Mouse (Mus musculus): ENCODE results near the gene Trim80.

DNA sequence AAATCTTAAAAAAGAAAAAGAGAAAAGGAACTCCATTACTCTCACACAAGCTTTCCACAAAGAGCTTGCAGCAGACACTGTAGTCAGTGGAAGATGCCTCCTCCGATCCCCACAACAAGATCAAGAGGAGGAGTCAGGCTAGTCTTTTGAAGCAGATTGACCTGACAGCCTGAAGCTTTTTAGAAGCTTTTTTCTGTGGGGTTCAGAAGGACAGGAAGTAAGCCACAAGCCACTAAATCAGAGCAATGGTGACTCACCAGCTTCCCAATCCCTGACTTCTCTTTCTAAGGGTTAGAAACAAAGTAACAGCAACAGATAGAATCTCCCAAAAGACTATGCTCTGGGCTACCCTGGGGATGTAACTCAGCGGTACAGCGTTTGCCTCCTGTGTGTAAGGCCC lies 1.0 kb upstream of the Trim80 start:
- TF ChIP-seq CTCF (IDR thresholded peaks at IDR 0.05; ENCODE audit: low read depth) (no peak), EP300 (optimal IDR thresholded peaks at IDR 0.05) (no peak)
